Mouse (Mus musculus) T-helper 2 cell (primary cell): Measurements from ENCODE around the gene Rin3.

Experiments used
- in situ Hi-C: fragments of 300-600 bp; cut with MboI, MseI; formaldehyde crosslinking; loops from one replicate; pipeline ENCODE4 v1.15.1; 2025; ENCODE audit warnings: high pct_unique_total_duplicates

Gene Rin3

DNA sequence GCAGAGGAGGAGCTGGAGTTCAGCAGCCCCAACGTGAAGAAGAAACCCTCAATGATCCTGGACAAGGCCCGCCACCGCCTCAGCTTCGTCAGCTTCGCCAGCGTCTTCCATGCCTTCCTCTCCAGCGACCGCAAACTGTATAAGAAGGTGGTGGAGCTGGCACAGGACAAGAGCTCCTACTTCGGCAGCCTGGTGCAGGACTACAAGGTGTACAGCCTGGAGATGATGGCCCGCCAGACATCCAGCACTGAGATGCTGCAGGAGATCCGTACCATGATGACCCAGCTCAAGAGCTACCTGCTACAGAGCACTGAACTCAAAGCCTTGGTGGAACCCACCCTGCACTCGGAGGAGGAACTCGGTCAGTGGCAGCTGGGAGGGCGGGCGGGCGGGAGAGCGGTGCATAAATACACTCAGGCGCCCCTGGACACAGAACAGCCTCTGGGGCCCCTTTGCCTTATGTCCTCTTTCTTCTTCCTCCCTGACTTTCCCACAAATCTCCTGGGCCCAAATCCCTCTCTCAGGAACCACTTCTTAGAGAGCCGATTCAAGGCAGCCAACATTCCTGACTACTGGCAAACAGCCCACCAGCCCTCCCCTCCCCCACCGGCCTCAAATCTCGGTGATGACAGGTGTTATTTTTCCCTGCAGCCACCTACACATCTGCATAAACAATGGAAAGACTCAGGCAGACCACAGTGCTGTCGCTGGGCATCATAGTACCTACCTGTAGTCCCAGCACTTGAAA lies 86.8 kb downstream of the Rin3 start:
- in situ Hi-C loops: no loop called here

DNA sequence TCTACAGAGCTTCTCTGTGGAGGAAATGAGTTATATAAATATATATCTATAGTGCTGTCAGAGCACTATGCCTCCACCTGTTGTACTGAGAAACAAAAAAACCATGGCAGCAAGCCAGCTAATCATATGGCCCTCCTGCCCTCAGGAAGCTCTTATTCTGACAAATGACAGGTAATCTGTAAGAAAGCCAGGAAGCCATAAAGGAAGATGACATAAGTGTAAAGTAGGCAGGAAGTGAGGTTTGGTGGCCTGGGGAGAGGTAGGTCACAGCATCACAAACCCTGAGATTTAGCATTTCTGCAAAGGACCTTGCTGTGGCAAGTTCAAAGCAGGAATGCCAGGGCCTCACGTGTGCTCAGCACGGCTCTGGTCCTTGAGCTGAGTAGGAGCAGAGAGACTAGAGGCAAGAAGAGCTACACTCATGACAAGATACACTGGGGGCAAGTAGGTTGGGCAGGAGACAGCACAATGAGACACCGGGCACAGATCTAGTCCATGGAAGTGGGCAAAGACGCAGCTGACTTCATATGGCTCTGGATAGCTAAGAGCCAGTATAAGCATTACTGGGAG lies 88.2 kb downstream of the Rin3 start:
- in situ Hi-C loops: no loop called here

GRCm38 (mm10) chr12:102372322-102372721 lies 89.5 kb downstream of the Rin3 start:
- in situ Hi-C loops: no loop called here

DNA sequence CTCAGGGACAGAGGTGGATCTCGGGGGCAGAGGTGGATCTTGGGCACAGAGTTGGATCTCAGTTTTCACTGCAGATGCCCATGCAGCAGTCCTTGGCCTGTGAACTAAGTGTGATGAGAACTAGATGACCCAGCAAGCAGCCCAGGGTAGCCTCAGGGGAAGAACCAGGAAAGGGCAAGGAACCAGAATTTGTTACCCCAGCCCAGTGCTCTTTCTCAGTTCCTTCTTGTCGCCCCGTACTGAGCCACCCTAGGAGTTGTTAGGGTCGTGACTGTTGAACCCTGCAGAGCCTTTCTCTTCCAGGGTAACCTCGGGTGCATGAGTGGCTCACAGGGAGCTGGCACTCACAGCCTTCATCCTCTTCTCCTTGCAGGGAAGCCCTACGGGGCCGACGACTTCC lies 99.3 kb downstream of the Rin3 start:
- in situ Hi-C loops: loop anchor here (5.0 kb wide), 1 partner anchor 390 kb away; no protein-coding TSS in a partner anchor

DNA sequence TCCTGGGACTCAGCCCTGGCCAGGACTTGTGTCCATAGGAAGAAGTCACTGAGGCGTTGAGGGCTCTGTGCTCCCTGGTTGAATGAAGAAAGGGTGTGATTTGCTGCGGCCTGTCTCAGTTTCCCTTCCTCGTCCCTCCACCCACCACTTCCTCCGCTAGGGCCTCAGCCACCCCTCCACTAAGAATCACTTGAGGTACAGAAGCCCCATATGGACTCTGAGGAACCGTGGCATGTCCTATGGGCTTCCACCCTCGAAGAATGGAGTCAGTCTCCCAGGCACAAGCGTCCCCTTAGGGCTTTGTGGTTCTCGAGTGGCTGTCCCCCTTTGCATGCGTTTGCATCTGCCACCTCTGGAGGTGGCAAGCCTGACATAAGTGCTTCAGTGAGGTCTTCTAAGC lies 100.4 kb downstream of the Rin3 start:
- in situ Hi-C loops: loop anchor here (5.0 kb wide), 1 partner anchor 391 kb away; no protein-coding TSS in a partner anchor

GRCm38 (mm10) chr12:102384819-102385218 lies 102.0 kb downstream of the Rin3 start:
- in situ Hi-C loops: loop anchor here (5.0 kb wide), 1 partner anchor 393 kb away; no protein-coding TSS in a partner anchor

DNA sequence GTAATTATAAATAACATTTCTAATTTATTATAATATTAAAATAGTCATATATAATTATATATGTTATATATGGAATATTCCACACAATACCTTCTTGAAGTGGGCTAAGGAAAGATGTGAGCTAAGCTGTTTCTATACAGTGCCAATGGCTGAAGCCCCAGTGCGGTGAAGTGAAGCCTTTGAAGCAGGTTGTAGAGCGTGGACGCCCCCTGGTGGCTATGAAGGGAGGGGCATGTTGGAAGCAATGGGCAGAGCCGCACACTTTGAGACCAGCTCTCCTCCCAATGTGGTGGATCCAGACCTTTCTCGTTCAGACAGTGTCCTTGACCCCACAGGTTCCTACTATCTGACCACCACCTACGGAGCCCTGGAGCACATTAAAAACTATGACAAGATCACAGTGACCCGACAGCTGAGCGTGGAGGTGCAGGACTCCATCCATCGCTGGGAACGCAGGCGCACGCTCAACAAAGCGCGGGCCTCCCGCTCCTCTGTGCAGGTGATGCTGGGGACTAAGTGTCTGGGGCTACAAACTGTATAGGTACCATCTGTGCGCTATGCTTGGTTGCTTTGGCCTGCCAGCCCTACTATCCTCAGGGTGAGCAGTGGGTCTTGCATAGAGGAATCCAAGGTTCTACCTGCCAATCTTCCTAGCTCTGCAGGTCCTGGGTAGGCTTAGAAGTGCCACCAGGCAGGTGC lies 104.5 kb downstream of the Rin3 start:
- in situ Hi-C loops: no loop called here

DNA sequence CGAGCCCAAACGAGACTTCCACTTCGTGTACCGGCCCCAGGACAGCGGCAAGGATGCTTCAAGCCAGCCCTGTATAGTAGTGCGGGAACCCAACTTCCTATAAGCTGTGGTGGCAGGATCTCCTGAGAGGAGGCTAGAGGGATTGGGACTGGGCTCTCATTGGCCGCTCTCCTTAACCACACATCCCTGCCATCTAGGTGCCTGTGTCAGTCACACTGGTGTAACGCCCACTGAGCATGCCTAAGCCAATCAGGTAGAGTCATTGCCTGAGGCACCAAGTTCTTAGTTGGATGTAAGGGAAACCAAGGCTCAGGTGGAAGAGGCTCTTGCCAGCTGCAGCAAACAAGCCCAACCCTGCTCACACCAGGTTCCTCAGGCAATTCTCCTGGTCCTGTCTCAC lies 107.2 kb downstream of the Rin3 start:
- in situ Hi-C loops: loop anchor here (5.0 kb wide), 1 partner anchor 72 kb away; no protein-coding TSS in a partner anchor

GRCm38 (mm10) chr12:102391109-102391508 lies 108.3 kb downstream of the Rin3 start:
- in situ Hi-C loops: loop anchor here (5.0 kb wide), 1 partner anchor 71 kb away; no protein-coding TSS in a partner anchor

DNA sequence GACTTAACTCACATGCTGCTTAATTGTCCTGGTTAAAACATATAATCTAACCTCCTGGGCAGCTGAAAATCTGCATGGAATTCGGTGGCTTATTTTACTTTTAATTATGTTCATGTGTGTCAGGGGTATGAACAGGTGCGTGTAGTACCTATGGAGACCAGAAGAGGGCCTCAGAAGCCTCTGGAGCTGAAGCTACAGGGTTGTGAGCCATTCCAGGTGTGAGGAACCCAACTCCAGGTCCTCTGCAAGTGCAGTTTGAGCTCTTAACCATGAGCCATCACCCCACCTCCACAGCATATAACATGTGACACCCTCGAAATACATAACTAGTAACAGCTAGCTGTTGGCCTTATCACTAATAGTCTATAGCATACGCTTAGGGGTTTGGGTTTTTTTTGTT lies 109.1 kb downstream of the Rin3 start:
- in situ Hi-C loops: loop anchor here (5.0 kb wide), 1 partner anchor 70 kb away; no protein-coding TSS in a partner anchor

DNA sequence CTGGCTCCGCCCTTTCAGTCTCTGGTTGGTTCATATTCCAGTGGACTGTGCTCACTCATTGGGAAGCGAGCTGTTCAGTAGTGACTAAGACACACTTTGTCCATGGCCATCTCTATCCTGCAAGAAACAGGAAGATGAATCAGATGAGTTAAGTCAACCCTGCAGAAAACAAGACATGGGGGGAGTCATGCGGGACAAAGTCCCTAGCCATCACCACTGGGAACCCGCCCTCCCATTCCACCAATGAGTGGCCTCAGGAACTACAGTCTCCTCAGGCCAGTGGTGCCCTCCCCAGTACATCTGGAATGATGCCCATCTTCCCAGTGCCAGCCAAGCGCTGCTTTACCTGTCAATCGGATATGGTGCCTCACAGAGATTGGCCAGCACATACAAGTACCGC lies 111.6 kb downstream of the Rin3 start:
- in situ Hi-C loops: loop anchor here (5.0 kb wide), 1 partner anchor 68 kb away; no protein-coding TSS in a partner anchor

DNA sequence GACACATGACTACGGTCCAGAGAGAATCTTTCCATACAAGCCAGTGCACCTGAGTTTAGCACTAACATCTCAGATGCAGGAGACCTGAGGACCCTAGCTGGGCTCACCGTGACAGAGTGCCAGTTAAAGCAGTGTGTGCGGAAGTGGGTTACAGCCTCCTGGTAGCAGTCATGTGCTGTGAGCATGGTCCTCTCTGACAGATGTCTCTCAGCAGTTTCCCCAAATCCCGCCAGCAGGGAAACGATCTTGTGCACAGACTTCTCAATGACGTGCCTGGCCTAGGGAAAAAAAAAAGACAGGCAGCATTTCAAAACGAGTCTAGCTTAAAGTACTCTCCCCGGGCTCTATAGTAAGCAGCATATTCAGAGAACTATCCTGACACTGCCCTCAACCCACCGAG lies 112.7 kb downstream of the Rin3 start:
- in situ Hi-C loops: no loop called here

GRCm38 (mm10) chr12:102395998-102396991 lies 113.4 kb downstream of the Rin3 start:
- in situ Hi-C loops: no loop called here

DNA sequence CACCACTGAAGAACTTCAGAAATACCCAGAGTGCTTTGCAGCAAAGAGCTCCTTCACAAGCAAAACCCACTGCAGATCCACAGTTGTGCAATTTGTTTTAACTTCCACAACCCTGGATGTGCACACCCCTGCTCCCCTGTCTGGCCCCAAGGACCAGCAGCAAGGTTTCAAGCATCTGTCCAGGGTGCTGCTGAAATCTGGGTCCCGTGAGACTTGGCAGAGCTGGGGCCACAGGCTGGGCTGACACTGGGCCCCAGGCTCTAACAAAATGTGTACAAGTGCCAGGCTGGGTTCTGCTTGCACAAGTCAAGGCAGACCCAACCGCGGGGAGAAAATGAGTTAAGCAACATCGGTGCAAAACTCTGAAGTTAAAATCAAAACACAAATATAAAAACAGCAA lies 115.7 kb downstream of the Rin3 start:
- in situ Hi-C loops: no loop called here

DNA sequence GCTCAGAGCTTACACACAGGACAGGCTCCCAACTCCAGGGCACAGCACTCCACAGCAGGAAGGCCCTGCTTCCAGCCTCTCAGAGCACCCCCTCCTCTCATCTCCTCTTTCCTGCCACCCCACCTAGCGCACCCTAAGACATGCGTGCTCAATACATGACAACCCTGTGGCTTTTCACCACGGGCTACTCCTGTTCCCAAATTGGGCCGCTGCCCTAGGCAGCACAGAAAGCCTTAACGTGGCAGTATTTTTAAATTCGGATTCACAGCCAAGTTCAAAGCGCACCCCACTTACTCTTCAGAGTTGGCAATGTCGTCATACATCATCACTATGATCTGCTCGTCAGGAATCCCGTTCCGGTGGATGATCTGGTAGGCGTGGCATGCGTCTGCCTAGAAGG lies 130.3 kb downstream of the Rin3 start:
- in situ Hi-C loops: no loop called here

GRCm38 (mm10) chr12:102414686-102415085 lies 131.8 kb downstream of the Rin3 start:
- in situ Hi-C loops: no loop called here

DNA sequence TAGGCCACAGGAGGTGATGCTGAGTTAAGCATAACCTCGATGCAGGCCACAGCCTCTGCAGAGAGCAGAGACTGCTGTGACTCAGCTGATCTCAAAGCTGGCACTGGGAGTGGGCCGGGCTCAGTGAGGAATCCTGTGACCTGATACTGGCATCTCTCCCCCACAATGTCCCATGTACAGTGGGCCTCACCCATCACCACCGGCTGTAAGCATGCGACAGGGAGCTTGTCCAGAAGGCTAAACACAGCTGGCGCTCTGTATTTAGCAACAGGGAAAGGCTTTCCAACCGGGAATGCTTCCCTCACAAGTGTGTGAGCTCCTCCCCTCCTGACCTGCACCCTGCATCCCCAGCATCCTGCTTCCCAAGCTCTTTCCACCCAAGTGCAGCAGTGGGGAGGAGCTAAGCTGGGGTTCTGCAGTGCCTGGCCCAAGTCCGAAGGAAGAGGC lies 133.6 kb downstream of the Rin3 start:
- in situ Hi-C loops: no loop called here

DNA sequence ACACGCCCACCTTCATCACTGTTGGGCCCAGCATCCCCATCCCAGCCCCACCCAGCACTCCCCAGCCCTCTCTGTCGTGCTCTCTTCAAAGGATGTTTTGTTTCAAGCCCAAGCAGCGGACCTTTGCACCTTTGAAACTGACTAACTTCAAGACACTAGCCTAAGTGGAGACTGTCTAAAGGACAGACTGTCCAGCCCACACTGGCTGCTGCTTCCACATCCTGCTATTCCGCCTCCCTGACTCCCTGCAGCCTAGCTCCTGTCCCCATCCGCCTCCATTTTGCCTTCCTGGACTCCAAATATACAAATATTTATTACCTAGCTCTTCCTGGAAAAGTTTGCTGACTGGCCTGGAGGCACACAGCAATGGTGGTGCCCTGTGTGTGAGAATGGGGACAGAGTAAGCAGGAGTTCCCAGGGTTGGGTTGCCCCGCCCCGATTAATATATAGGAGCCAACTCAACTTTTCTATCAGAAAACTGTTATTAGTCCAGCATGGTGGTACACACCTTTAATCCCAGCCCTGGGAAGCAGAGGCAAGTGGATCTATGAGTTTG lies 134.2 kb downstream of the Rin3 start:
- in situ Hi-C loops: no loop called here

- in situ Hi-C loops: no loop called here
Observed at GRCm38 (mm10) chr12:102417701-102418100, 134.9 kb downstream of the Rin3 start.

- in situ Hi-C loops: no loop called here
Observed at GRCm38 (mm10) chr12:102419544-102419943, 136.7 kb downstream of the Rin3 start.
